Mouse (Mus musculus): ENCODE measurements at regions not wholly inside any gene's neighbourhood (a gene's known extent, or its start where the extent isn't known, plus 50 kb on each side); places are given as distances from the start of the nearest gene placed in this dataset.
A peak's percentile ranks its signal among the peaks of the same experiment; 100 is the strongest.

GRCm38 (mm10) chr6:32702245-32702791 is 114.3 kb upstream of the Plxna4 start:
- peak; percentile 36 for DNase-seq (ENCODE audit: low spot score)

DNA sequence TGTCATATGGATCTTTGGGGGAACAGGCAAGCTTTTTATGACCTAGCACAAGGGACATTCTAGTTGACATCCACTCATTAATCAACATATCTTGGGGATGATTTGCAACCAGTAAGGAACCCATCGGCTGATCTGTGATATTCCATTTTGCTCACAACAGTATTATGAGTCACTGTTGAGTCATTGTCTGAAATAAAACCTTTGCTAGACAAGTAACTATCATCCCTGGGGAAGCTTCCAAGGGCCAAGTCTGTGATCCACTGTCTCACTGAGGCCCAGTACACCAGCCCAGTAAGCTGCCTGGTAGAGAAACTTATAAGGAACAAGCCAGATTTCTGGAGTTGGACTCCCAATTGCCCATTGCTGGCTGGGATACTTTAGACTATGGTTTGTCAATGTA is 111.8 kb upstream of the Plxna4 start:
- DNase-seq (ENCODE audit: low spot score) (no peak), ATAC-seq (ENCODE audit: low FRiP score) (no peak)
- Histone ChIP-seq H3K4me3 (replicated peaks; ENCODE audit: low read length) (no peak overlapping the region), H3K4me1 (replicated peaks; ENCODE audit: control insufficient read depth, insufficient read depth, low read length) (no peaks in the 10 kb centered on the region), H3K36me3 (replicated peaks; ENCODE audit: control insufficient read depth, insufficient read depth) (no peaks in the 10 kb centered on the region), H3K9ac (no peak overlapping the region), H3K4me2 (replicated peaks) (no peak overlapping the region), H3K27ac (no peak overlapping the region), H3K27me3 (ENCODE audit: control insufficient read depth, insufficient read depth, low read length) (no peaks in the 10 kb centered on the region), H3K9me3 (ENCODE audit: control insufficient read depth, low read length) (no peaks in the 10 kb centered on the region)
- WGBS = 82% methylated on average over 1 of the region's 1 CpGs

More at GRCm38 (mm10) chr6:32702245-32702791, 114.3 kb upstream of the Plxna4 start:
- no peak overlapping the region for H3K27ac ChIP-seq
- WGBS = 78% methylated on average over 11 of the region's 11 CpGs
- no peaks in the 10 kb centered on the region for H3K27me3 ChIP-seq (ENCODE audit: control insufficient read depth, insufficient read depth, low read length)
- H3K9me3 ChIP-seq (ENCODE audit: control insufficient read depth, low read length) = no peaks in the 10 kb centered on the region
- H3K4me1 ChIP-seq (replicated peaks; ENCODE audit: control insufficient read depth, insufficient read depth, low read length) = no peaks in the 10 kb centered on the region
- no peak for ATAC-seq (ENCODE audit: low FRiP score)
- no peak overlapping the region for H3K4me2 ChIP-seq (replicated peaks)
- H3K4me3 ChIP-seq (replicated peaks; ENCODE audit: low read length) = no peak overlapping the region
- no peak overlapping the region for H3K9ac ChIP-seq
- no peaks in the 10 kb centered on the region for H3K36me3 ChIP-seq (replicated peaks; ENCODE audit: control insufficient read depth, insufficient read depth)

DNA sequence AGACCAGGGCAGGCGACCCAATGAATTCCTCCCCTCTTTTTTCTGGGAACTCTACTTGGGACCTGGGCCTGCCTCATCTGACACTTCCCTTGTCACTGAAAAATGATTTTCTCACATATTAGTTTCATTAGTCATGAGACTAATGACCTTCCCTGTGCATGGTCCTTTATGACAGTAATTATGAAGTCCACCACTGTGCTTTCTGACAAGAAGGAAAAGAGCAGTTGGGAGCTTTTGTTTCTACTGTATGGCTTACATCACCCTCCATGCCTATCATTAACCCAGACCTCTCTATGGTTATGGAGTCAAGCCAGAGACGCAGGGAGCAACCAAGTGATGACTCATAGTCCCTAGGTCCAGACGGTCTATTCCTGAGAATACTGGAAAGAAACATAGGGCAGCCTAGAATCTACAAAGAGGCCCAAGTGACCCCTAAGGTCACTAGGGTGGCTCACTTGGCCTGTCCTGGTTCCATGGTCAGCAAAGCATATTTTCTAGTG is 109.8 kb upstream of the Plxna4 start:
- H3K4me3 ChIP-seq (replicated peaks; ENCODE audit: low read length) = no peak overlapping the region
- no peaks in the 10 kb centered on the region for H3K27me3 ChIP-seq (ENCODE audit: control insufficient read depth, insufficient read depth, low read length)
- WGBS = 84% methylated on average over 3 of the region's 3 CpGs
- DNase-seq (ENCODE audit: low spot score) (no peak), ATAC-seq (ENCODE audit: low FRiP score) (no peak)
- no peak overlapping the region for H3K4me2 ChIP-seq (replicated peaks)
- no peaks in the 10 kb centered on the region for H3K4me1 ChIP-seq (replicated peaks; ENCODE audit: control insufficient read depth, insufficient read depth, low read length)
- H3K27ac ChIP-seq = no peak overlapping the region
- no peaks in the 10 kb centered on the region for H3K36me3 ChIP-seq (replicated peaks; ENCODE audit: control insufficient read depth, insufficient read depth)
- H3K9me3 ChIP-seq (ENCODE audit: control insufficient read depth, low read length) = no peaks in the 10 kb centered on the region
- no peak overlapping the region for H3K9ac ChIP-seq

DNA sequence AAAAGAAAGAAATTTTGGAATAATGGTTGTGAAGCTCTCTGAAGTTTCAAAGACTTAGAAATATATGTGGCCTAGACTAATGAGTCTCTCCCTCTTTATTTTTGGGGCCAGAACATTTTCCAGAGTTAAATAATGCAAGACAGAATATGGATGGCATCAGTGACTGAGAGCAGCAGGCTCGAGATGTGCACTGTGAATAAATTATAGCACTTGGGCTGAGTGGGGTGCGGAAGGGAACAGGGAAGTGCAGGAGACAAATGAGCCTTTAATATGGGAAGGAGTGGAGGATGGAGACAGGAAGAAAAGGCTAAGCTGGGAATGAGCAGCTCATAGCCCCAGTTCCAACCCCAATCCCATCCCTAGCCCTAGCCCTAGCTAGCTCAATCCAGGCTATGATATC is 108.0 kb upstream of the Plxna4 start:
- 73% methylated on average over 2 of the region's 2 CpGs for WGBS
- ATAC-seq (ENCODE audit: low FRiP score) (no peak), DNase-seq (ENCODE audit: low spot score) (no peak)
- Histone ChIP-seq H3K4me1 (replicated peaks; ENCODE audit: control insufficient read depth, insufficient read depth, low read length) (no peaks in the 10 kb centered on the region), H3K36me3 (replicated peaks; ENCODE audit: control insufficient read depth, insufficient read depth) (no peaks in the 10 kb centered on the region), H3K9ac (no peak overlapping the region), H3K4me3 (replicated peaks; ENCODE audit: low read length) (no peak overlapping the region), H3K27me3 (ENCODE audit: control insufficient read depth, insufficient read depth, low read length) (no peaks in the 10 kb centered on the region), H3K27ac (no peak overlapping the region), H3K9me3 (ENCODE audit: control insufficient read depth, low read length) (no peaks in the 10 kb centered on the region), H3K4me2 (replicated peaks) (no peak overlapping the region)

DNA sequence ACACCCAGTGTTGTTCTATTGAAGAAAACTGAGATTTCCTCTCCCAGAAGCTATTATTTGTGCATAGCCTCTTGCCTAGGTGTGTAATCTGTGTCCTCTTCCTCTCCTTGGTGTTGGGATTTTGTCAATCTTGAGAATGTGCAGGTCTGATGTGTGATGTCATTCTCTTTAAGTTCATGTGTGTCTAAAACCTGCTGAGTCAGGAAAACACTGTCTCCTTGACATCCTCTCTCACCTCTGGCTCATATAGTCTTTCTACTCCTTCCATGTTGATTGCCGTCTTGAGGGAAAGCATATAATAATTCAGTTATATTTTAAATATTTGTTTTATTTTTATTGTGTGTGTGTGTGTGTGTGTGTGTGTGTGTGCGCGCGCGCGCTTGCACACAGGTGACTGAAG is 84.6 kb upstream of the Plxna4 start:
- no peak overlapping the region for H3K4me2 ChIP-seq (replicated peaks)
- H3K4me3 ChIP-seq (replicated peaks; ENCODE audit: low read length) = no peak overlapping the region
- H3K36me3 ChIP-seq (replicated peaks; ENCODE audit: control insufficient read depth, insufficient read depth) = no peaks in the 10 kb centered on the region
- no peaks in the 10 kb centered on the region for H3K9me3 ChIP-seq (ENCODE audit: control insufficient read depth, low read length)
- no peak overlapping the region for H3K27ac ChIP-seq
- H3K4me1 ChIP-seq (replicated peaks; ENCODE audit: control insufficient read depth, insufficient read depth, low read length) = no peaks in the 10 kb centered on the region
- H3K9ac ChIP-seq = no peak overlapping the region
- ATAC-seq (ENCODE audit: low FRiP score) (no peak), DNase-seq (ENCODE audit: low spot score) (no peak)
- 98% methylated on average over 6 of the region's 6 CpGs for WGBS
- no peaks in the 10 kb centered on the region for H3K27me3 ChIP-seq (ENCODE audit: control insufficient read depth, insufficient read depth, low read length)

- Histone ChIP-seq H3K4me2 (replicated peaks) (no peak overlapping the region), H3K4me3 (replicated peaks; ENCODE audit: low read length) (no peak overlapping the region), H3K36me3 (replicated peaks; ENCODE audit: control insufficient read depth, insufficient read depth) (no peaks in the 10 kb centered on the region), H3K27me3 (ENCODE audit: control insufficient read depth, insufficient read depth, low read length) (no peaks in the 10 kb centered on the region), H3K27ac (no peak overlapping the region), H3K9ac (no peak overlapping the region), H3K9me3 (ENCODE audit: control insufficient read depth, low read length) (no peaks in the 10 kb centered on the region), H3K4me1 (replicated peaks; ENCODE audit: control insufficient read depth, insufficient read depth, low read length) (no peaks in the 10 kb centered on the region)
- ATAC-seq (ENCODE audit: low FRiP score) (no peak), DNase-seq (ENCODE audit: low spot score) (no peak)
Observed at GRCm38 (mm10) chr6:32659743-32660142, 71.8 kb upstream of the Plxna4 start.

DNA sequence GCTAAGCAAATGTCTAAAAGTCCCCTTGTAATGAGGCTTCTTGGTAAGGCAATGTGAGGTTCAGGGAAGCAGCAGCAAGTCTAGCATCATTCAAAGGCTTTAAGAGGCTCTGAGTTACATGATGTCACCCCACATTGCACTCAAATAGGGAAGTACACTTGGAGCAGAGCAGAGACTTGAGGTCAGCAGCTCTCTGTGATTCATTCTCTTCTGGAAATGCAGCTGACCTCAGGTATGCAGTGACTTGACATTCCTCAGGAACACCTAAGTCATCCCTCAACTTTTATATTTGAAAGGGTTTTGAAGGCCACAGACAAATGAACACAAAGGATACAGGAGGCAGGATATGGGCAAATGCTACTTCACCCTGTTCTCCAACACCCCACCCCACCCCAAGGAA is 69.4 kb upstream of the Plxna4 start:
- Histone ChIP-seq H3K4me2 (replicated peaks) (no peak overlapping the region), H3K27me3 (ENCODE audit: control insufficient read depth, insufficient read depth, low read length) (no peaks in the 10 kb centered on the region), H3K4me3 (replicated peaks; ENCODE audit: low read length) (no peak overlapping the region), H3K4me1 (replicated peaks; ENCODE audit: control insufficient read depth, insufficient read depth, low read length) (no peaks in the 10 kb centered on the region), H3K9ac (no peak overlapping the region), H3K27ac (no peak overlapping the region), H3K36me3 (replicated peaks; ENCODE audit: control insufficient read depth, insufficient read depth) (no peaks in the 10 kb centered on the region), H3K9me3 (ENCODE audit: control insufficient read depth, low read length) (no peaks in the 10 kb centered on the region)
- DNase-seq (ENCODE audit: low spot score) = no peak
- ATAC-seq (ENCODE audit: low FRiP score) = no peak

- ATAC-seq (ENCODE audit: low FRiP score) = no peak
- WGBS = 56% methylated on average over 2 of the region's 2 CpGs
- Histone ChIP-seq H3K4me2 (replicated peaks) (no peak overlapping the region), H3K4me3 (replicated peaks; ENCODE audit: low read length) (no peak overlapping the region), H3K9me3 (ENCODE audit: control insufficient read depth, low read length) (no peaks in the 10 kb centered on the region), H3K36me3 (replicated peaks; ENCODE audit: control insufficient read depth, insufficient read depth) (no peaks in the 10 kb centered on the region), H3K27ac (no peak overlapping the region), H3K4me1 (replicated peaks; ENCODE audit: control insufficient read depth, insufficient read depth, low read length) (no peaks in the 10 kb centered on the region), H3K27me3 (ENCODE audit: control insufficient read depth, insufficient read depth, low read length) (no peaks in the 10 kb centered on the region), H3K9ac (no peak overlapping the region)
- no peak for DNase-seq (ENCODE audit: low spot score)
Observed at GRCm38 (mm10) chr6:32654188-32654587, 66.2 kb upstream of the Plxna4 start.

GRCm38 (mm10) chr6:32644016-32644415 is 56.0 kb upstream of the Plxna4 start:
- Histone ChIP-seq H3K4me2 (replicated peaks) (no peak overlapping the region), H3K9me3 (ENCODE audit: control insufficient read depth, low read length) (no peaks in the 10 kb centered on the region), H3K27ac (no peak overlapping the region), H3K4me3 (replicated peaks; ENCODE audit: low read length) (no peak overlapping the region), H3K27me3 (ENCODE audit: control insufficient read depth, insufficient read depth, low read length) (no peaks in the 10 kb centered on the region), H3K36me3 (replicated peaks; ENCODE audit: control insufficient read depth, insufficient read depth) (no peaks in the 10 kb centered on the region), H3K9ac (no peak overlapping the region), H3K4me1 (replicated peaks; ENCODE audit: control insufficient read depth, insufficient read depth, low read length) (no peaks in the 10 kb centered on the region)
- ATAC-seq (ENCODE audit: low FRiP score) (no peak), DNase-seq (ENCODE audit: low spot score) (no peak)
- WGBS = 98% methylated on average over 2 of the region's 2 CpGs

- Histone ChIP-seq H3K4me2 (replicated peaks) (no peak overlapping the region), H3K9me3 (ENCODE audit: control insufficient read depth, low read length) (no peaks in the 10 kb centered on the region), H3K4me1 (replicated peaks; ENCODE audit: control insufficient read depth, insufficient read depth, low read length) (no peaks in the 10 kb centered on the region), H3K27ac (no peak overlapping the region), H3K9ac (no peak overlapping the region), H3K36me3 (replicated peaks; ENCODE audit: control insufficient read depth, insufficient read depth) (no peaks in the 10 kb centered on the region), H3K27me3 (ENCODE audit: control insufficient read depth, insufficient read depth, low read length) (no peaks in the 10 kb centered on the region), H3K4me3 (replicated peaks; ENCODE audit: low read length) (no peak overlapping the region)
- no peak for ATAC-seq (ENCODE audit: low FRiP score)
- no peak for DNase-seq (ENCODE audit: low spot score)
- 94% methylated on average over 13 of the region's 13 CpGs for WGBS
Observed at GRCm38 (mm10) chr6:32638843-32639242, 50.9 kb upstream of the Plxna4 start.

All from hindbrain, embryonic 14.5 days (tissue).